Mouse (Mus musculus): ENCODE measurements at regions not wholly inside any gene's neighbourhood (a gene's known extent, or its start where the extent isn't known, plus 50 kb on each side); places are given as distances from the start of the nearest gene placed in this dataset.

DNA sequence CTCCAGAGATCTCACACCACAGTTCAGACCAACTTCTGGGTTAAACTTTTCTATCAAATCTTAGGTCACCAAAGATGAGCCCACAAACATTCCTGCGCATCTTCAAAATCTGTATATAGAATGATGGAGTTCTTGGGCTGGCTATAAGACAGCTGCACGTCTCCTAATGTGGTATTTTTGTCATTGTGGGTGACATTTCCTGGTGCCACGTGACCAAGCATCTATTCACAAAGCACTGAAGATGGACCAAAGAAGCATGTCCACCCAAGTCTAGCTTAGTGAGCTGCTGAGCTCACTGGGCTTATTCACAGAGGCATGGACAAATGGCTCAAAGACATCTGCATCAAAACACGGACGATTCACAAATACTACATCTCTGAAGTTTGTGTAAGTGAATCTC lies 72.8 kb upstream of the Itgb1 start:
- Histone ChIP-seq H3ac (ENCODE audit: control insufficient read depth, insufficient read length) (no peak overlapping the region), H3K27me3 (ENCODE audit: control insufficient read depth, insufficient read depth, insufficient read length) (no peaks in the 10 kb centered on the region), H3K4me2 (ENCODE audit: low read depth) (no peak overlapping the region), H3K4me3 (no peak overlapping the region), H3K36me3 (ENCODE audit: control insufficient read depth, insufficient read depth) (no peaks in the 10 kb centered on the region), H3K79me2 (ENCODE audit: control insufficient read depth, insufficient read depth) (no peaks in the 10 kb centered on the region)
- TF ChIP-seq E2F4 (IDR thresholded peaks at IDR 0.05; ENCODE audit: insufficient read depth) (no peak), TCF12 (IDR thresholded peaks at IDR 0.05; ENCODE audit: insufficient read depth, poor library complexity, severe bottlenecking) (no peak), MAX (IDR thresholded peaks at IDR 0.05; ENCODE audit: low read depth) (no peak), SRF (IDR thresholded peaks at IDR 0.05; ENCODE audit: control insufficient read depth, insufficient read length, low read depth) (no peak), USF1 (IDR thresholded peaks at IDR 0.05; ENCODE audit: low read depth) (peak; percentile 72), POLR2AphosphoS2 (IDR thresholded peaks at IDR 0.05; ENCODE audit: insufficient read length, low read depth) (no peak), POLR2A (IDR thresholded peaks at IDR 0.05; ENCODE audit: insufficient read length, low read depth) (no peak), CEBPB (IDR thresholded peaks at IDR 0.05; ENCODE audit: insufficient read depth, poor library complexity, severe bottlenecking) (no peak), MYOG (IDR thresholded peaks at IDR 0.05; ENCODE audit: control insufficient read depth in 1 of 3, insufficient read depth in 1 of 3, insufficient read length in 2 of 3, low read depth in 2 of 3) (no peak)

DNA sequence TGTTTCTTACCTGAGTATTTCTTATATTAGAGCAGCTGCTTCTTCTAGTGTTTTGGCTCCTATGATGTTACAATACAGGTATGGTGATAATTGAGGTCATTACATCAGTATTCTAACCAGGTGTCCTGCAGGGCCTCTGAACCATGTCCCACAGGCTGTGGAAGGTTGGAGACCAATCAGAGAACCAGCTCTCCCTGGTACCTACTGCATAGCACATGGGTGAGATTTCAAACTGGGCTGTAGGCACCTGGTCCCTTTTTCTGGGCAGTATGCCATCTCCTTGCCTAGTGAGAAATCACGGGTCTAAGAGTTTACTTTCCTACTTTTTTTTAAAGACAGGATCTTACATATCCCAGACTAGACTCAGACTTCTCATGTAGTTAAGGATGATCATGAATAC lies 67.6 kb upstream of the Itgb1 start:
- no peaks in the 10 kb centered on the region for H3K27me3 ChIP-seq (ENCODE audit: control insufficient read depth, insufficient read depth, insufficient read length)
- H3K4me2 ChIP-seq (ENCODE audit: low read depth) = no peak overlapping the region
- H3K79me2 ChIP-seq (ENCODE audit: control insufficient read depth, insufficient read depth) = no peaks in the 10 kb centered on the region
- TF ChIP-seq REST (IDR thresholded peaks at IDR 0.05; ENCODE audit: insufficient read depth, insufficient read length) (no peak), CEBPB (IDR thresholded peaks at IDR 0.05; ENCODE audit: insufficient read depth, poor library complexity, severe bottlenecking) (no peak), SRF (IDR thresholded peaks at IDR 0.05; ENCODE audit: control insufficient read depth, insufficient read length, low read depth) (no peak), USF1 (IDR thresholded peaks at IDR 0.05; ENCODE audit: low read depth) (no peak), TCF12 (IDR thresholded peaks at IDR 0.05; ENCODE audit: insufficient read depth, poor library complexity, severe bottlenecking) (no peak), E2F4 (IDR thresholded peaks at IDR 0.05; ENCODE audit: insufficient read depth) (no peak), MAX (IDR thresholded peaks at IDR 0.05; ENCODE audit: low read depth) (no peak), TCF3 (IDR thresholded peaks at IDR 0.05; ENCODE audit: insufficient read length, low read depth) (no peak), MYOD1 (IDR thresholded peaks at IDR 0.05; ENCODE audit: control insufficient read depth in 1 of 3, insufficient read length in 2 of 3, low read depth in 2 of 3) (no peak), POLR2AphosphoS2 (IDR thresholded peaks at IDR 0.05; ENCODE audit: insufficient read length, low read depth) (no peak), POLR2A (IDR thresholded peaks at IDR 0.05; ENCODE audit: insufficient read length, low read depth) (no peak), MYOG (IDR thresholded peaks at IDR 0.05; ENCODE audit: control insufficient read depth in 1 of 3, insufficient read depth in 1 of 3, insufficient read length in 2 of 3, low read depth in 2 of 3) (no peak)
- no peaks in the 10 kb centered on the region for H3K36me3 ChIP-seq (ENCODE audit: control insufficient read depth, insufficient read depth)
- H3K4me3 ChIP-seq = no peak overlapping the region
- no peak overlapping the region for H3ac ChIP-seq (ENCODE audit: control insufficient read depth, insufficient read length)

DNA sequence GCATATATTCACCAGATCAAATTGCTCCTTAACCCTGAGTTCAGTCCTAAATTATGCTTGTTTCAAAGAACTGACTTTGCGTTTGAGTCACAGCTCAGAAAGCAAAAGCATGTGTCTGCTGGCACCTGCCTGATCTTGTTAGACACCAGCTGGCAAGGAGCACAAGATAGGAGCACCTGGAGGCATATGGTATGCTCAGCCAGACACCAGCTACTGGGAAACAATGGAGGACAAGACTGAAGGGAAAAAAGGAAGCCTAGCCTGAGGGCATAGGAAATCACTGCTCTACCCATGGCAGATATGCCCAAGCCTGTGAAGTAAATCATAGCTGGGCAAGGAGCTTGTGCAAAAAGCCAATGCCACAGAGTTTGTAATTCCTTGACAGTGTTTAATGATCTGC lies 66.4 kb upstream of the Itgb1 start:
- H3K36me3 ChIP-seq (ENCODE audit: control insufficient read depth, insufficient read depth) = no peaks in the 10 kb centered on the region
- no peak for TF ChIP-seq TCF12 (IDR thresholded peaks at IDR 0.05; ENCODE audit: insufficient read depth, poor library complexity, severe bottlenecking)
- no peak for TF ChIP-seq REST (IDR thresholded peaks at IDR 0.05; ENCODE audit: insufficient read depth, insufficient read length)
- no peak for TF ChIP-seq MAX (IDR thresholded peaks at IDR 0.05; ENCODE audit: low read depth)
- no peak for TF ChIP-seq CEBPB (IDR thresholded peaks at IDR 0.05; ENCODE audit: insufficient read depth, poor library complexity, severe bottlenecking)
- no peak for TF ChIP-seq TCF3 (IDR thresholded peaks at IDR 0.05; ENCODE audit: insufficient read length, low read depth)
- peak in 1 of 3 experiments; percentile 33 for TF ChIP-seq MYOG (IDR thresholded peaks at IDR 0.05; ENCODE audit: control insufficient read depth in 1 of 3, insufficient read depth in 1 of 3, insufficient read length in 2 of 3, low read depth in 2 of 3)
- TF ChIP-seq E2F4 (IDR thresholded peaks at IDR 0.05; ENCODE audit: insufficient read depth) = no peak
- TF ChIP-seq USF1 (IDR thresholded peaks at IDR 0.05; ENCODE audit: low read depth) = no peak
- TF ChIP-seq SRF (IDR thresholded peaks at IDR 0.05; ENCODE audit: control insufficient read depth, insufficient read length, low read depth) = no peak
- TF ChIP-seq MYOD1 (IDR thresholded peaks at IDR 0.05; ENCODE audit: control insufficient read depth in 1 of 3, insufficient read length in 2 of 3, low read depth in 2 of 3) = peak in 2 of 3 experiments; percentile 18 to 35
- no peak for TF ChIP-seq POLR2AphosphoS2 (IDR thresholded peaks at IDR 0.05; ENCODE audit: insufficient read length, low read depth)
- no peak for TF ChIP-seq POLR2A (IDR thresholded peaks at IDR 0.05; ENCODE audit: insufficient read length, low read depth)
- no peak overlapping the region for H3ac ChIP-seq (ENCODE audit: control insufficient read depth, insufficient read length)
- H3K4me2 ChIP-seq (ENCODE audit: low read depth) = no peak overlapping the region
- no peaks in the 10 kb centered on the region for H3K27me3 ChIP-seq (ENCODE audit: control insufficient read depth, insufficient read depth, insufficient read length)
- H3K79me2 ChIP-seq (ENCODE audit: control insufficient read depth, insufficient read depth) = no peaks in the 10 kb centered on the region
- no peak overlapping the region for H3K4me3 ChIP-seq

All from myocyte (in vitro differentiated cells).